Mouse (Mus musculus): ENCODE results near the gene Fst. TPM values are rescaled to one million over a fixed set of nuclear protein-coding genes. Genes with fewer than 3 reads are reported as not detected.

The Fst gene
- total RNA-seq, 2 experiments from 2014 or later = 3.1 to 5.0 TPM

DNA sequence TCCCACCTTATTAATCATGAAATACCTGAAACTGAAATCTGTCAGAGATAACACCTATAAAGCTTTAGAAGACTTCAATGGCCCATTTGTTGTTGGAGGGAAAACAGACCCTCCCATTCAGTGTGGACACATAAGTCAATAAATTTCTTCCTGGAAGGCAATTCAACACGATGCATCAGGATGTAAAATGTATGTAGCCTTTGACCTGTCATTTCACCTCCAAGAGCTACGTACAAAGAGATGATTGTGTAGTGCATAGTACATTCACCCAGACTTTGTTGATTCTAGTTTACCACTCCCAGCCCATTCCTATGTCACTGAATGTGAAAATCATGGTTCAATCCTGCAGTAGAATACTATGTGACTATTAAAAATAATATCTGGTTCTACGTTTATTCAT is 39.4 kb downstream of the Fst start:
- no peak for DNase-seq (ENCODE audit: low spot score in 2 of 2)

DNA sequence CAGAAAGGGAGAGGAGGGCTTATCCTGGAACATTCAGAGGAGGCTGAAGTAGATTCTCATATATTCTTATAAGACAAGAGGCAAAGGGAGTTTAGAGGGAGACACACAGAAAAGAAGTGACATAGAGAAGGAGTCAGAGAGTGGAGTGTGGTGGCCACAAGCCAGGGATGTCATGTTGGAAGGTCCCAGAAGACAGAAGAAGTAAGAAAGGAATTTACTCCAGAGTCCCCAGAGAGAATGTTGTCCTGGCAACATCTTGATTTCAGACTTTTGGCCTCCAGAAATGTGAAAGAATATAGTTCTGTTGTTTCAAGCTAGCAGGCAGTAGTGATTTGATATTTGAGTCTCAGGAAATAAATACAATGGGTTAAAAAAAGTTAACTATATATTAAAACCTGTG is 46.4 kb downstream of the Fst start:
- DNase-seq (ENCODE audit: low spot score in 2 of 2) = no peak

DNA sequence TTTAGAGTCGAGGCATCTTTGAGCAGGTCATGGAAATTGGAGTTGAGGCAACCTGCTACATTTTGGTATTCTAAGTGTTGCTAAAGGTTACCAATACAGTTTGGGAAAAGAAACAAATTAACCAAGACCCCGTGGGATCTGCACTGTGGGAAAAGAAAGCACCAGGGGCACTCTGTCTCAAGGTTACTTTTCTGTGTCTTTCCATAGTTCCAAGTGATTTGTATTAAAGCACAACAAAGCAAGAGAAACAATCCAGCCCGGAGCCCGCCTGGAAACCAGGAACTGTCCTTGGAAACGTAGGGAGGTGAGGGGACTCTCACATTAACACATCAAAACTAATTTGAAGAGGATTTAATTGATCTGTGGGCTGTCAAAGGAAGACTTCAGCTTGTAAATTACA is 51.9 kb downstream of the Fst start:
- DNase-seq (ENCODE audit: low spot score in 2 of 2) = no peak

DNA sequence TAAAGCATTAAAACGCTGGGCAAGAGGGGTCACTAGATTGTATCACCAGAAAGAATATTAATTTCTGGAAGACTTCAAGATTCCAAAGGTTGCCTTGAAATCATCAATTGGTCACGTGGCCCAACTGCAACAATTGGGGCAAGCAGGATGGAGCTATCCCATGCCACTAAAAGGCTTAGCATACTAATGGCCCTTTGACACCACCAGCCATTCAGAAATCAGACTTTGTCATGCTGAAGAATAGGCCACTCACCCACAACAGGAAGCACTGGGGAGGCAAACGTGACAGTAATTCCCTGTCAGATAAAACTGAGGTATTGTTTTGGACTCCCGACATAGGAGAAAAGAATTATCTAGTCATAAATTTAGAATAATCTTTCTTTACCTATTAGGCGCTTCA is 52.3 kb downstream of the Fst start:
- DNase-seq (ENCODE audit: low spot score in 2 of 2) = no peak

- no peak for DNase-seq (ENCODE audit: low spot score in 2 of 2)
Observed at GRCm38 (mm10) chr13:114405100-114405715, 53.5 kb downstream of the Fst start.

Other genes starting within 250 kb of the Fst start
- 100 to 1,000 TPM; 137 to 141 TPM for gene Ndufs4, start 70.7 kb downstream of the Fst start, total RNA-seq (2021)

All from layer of hippocampus, adult 18-20 months (tissue).